Mouse (Mus musculus) stomach, postnatal 0 days (tissue): ENCODE data around the gene Sec14l1. TPM values are rescaled to one million over a fixed set of nuclear protein-coding genes. Genes with fewer than 3 reads are reported as not detected.

ENCODE experiments used
- ATAC-seq: fragments of 200-750 bp; cut with Nextera tagmentation; 2 replicates; pipeline ENCODE4 v1.8.0; 2017; ENCODE audit not compliant: low FRiP score, low TSS enrichment
- DNase-seq: peaks from one replicate; pipeline ENCODE4 v3.0.0-alpha.2; 2016; ENCODE audit warnings: low spot score
- H3K27ac ChIP-seq: fragments of 300-500 bp; sonication (generic); replicated peaks from 2 replicates; pipeline ENCODE4 v1.5.1; 2014; ENCODE audit warnings: mild to moderate bottlenecking, control low read depth
- H3K27me3 ChIP-seq: fragments of 300-500 bp; sonication (generic); 2 replicates; pipeline ENCODE4 v1.6.1; 2014; ENCODE audit warnings: low read length; ENCODE audit not compliant: control insufficient read depth, insufficient read depth
- H3K36me3 ChIP-seq: fragments of 300-500 bp; sonication (generic); 2 replicates; pipeline ENCODE4 v1.6.1; 2014; ENCODE audit warnings: low read length, mixed read lengths; ENCODE audit not compliant: control insufficient read depth, insufficient read depth
- H3K4me1 ChIP-seq: fragments of 300-500 bp; sonication (generic); replicated peaks from 2 replicates; pipeline ENCODE4 v1.6.1; 2014; ENCODE audit warnings: antibody characterized with exemption; ENCODE audit not compliant: control insufficient read depth, insufficient read depth
- H3K4me2 ChIP-seq: fragments of 300-500 bp; sonication (generic); replicated peaks from 2 replicates; pipeline ENCODE4 v1.6.1; 2014; ENCODE audit warnings: low read depth, mild to moderate bottlenecking, control low read depth, moderate library complexity
- H3K4me3 ChIP-seq: fragments of 300-500 bp; sonication (generic); 2 replicates; pipeline ENCODE4 v1.5.1; 2014; ENCODE audit warnings: low read depth, low read length, control low read depth
- H3K9ac ChIP-seq: fragments of 300-500 bp; sonication (generic); 2 replicates; pipeline ENCODE4 v1.6.1; 2014; ENCODE audit warnings: mild to moderate bottlenecking, low read length, control low read depth, mixed read lengths
- H3K9me3 ChIP-seq: fragments of 300-500 bp; sonication (generic); 2 replicates; pipeline ENCODE4 v1.6.1; 2016; ENCODE audit warnings: low read length; ENCODE audit not compliant: control insufficient read depth
- CTCF ChIP-seq: IDR thresholded peaks from 2 replicates; pipeline ENCODE4 v1.5.1; 2016; ENCODE audit warnings: antibody characterized with exemption, low read depth, mild to moderate bottlenecking, moderate library complexity
- EP300 ChIP-seq: optimal IDR thresholded peaks from 2 replicates; pipeline ENCODE3; 2016; ENCODE audit warnings: antibody characterized with exemption
- WGBS: fragments of 180-500 bp; shearing (Covaris S2); extraction: QIAGEN DNeasy Blood & Tissue Kit; methylation state at CpG from one replicate; pipeline ENCODE4 v1.1.7; 2014; 5-methylcytosine and 5-hydroxymethylcytosine counted together
- polyA plus RNA-seq: library from polyadenylated mRNA; unstranded; fragments of >200 nt; fragmentation: Nextera tagmentation; extraction: Ambion mirVana; gene quantifications from 2 replicates; pipeline ENCODE4 v1.2.1, GENCODE M21; 2015

Gene Sec14l1
- polyA plus RNA-seq, 1 experiment from 2014 or later, result 28.4 TPM

- no peak for TF ChIP-seq EP300
- no peak for TF ChIP-seq CTCF
- H3K4me1 ChIP-seq, result peaks cover 7% of the 10 kb centered on the region; the same call in 1 of the 2 replicates
- H3K27ac ChIP-seq, result no peak overlapping the region
- DNase-seq (no peak), ATAC-seq (no peak)
- H3K9ac ChIP-seq, result no peak overlapping the region
- no peaks in the 10 kb centered on the region for H3K27me3 ChIP-seq
- no peak overlapping the region for H3K4me2 ChIP-seq
- H3K36me3 ChIP-seq, result peaks cover 14% of the 10 kb centered on the region; the same call in 1 of the 2 replicates
- 84% methylated on average over 12 of the region's 12 CpGs for WGBS
- H3K9me3 ChIP-seq, result no peaks in the 10 kb centered on the region
- no peak overlapping the region for H3K4me3 ChIP-seq
Measured at GRCm38 (mm10) chr11:117078637-117079240, 36.2 kb upstream of the Sec14l1 start.

- 78% methylated on average over 17 of the region's 17 CpGs for WGBS
- ATAC-seq (no peak), DNase-seq (no peak)
- TF ChIP-seq EP300 (no peak), CTCF (no peak)
- H3K9ac ChIP-seq, result no peak overlapping the region
- H3K9me3 ChIP-seq, result no peaks in the 10 kb centered on the region
- H3K27ac ChIP-seq, result no peak overlapping the region
- H3K27me3 ChIP-seq, result no peaks in the 10 kb centered on the region
- no peak overlapping the region for H3K4me2 ChIP-seq
- H3K4me1 ChIP-seq, result peaks cover 7% of the 10 kb centered on the region; the same call in 1 of the 2 replicates
- H3K36me3 ChIP-seq, result peaks cover 14% of the 10 kb centered on the region; the same call in 1 of the 2 replicates
- no peak overlapping the region for H3K4me3 ChIP-seq
Measured at GRCm38 (mm10) chr11:117079651-117080190, 35.2 kb upstream of the Sec14l1 start.

DNA sequence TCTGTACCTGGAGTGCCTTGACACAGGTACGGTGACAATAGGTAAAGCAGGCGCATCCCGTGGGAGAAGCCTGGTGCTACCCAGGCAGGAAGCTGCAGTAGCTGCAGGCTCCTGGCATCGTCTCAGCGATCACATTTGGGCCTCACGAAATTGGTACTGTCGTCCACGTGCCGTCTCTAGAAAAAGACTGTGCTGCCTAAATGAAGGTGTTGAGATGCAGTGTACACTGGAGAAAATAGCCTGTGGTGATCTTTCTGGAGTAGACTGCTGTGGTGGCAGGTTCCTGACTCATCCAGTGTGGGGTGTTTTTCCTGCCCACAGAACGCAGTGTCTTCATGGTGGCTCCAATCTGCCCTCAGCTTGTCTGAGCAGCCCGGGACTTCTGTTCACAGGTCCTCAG lies 34.8 kb upstream of the Sec14l1 start:
- Histone ChIP-seq H3K9ac (no peak overlapping the region), H3K27me3 (no peaks in the 10 kb centered on the region), H3K4me2 (no peak overlapping the region), H3K4me1 (peaks cover 7% of the 10 kb centered on the region; the same call in 1 of the 2 replicates), H3K9me3 (no peaks in the 10 kb centered on the region), H3K27ac (no peak overlapping the region), H3K4me3 (no peak overlapping the region), H3K36me3 (peaks cover 14% of the 10 kb centered on the region; the same call in 1 of the 2 replicates)
- no peak for ATAC-seq
- TF ChIP-seq EP300, result no peak
- TF ChIP-seq CTCF, result no peak
- WGBS, result 90% methylated on average over 11 of the region's 11 CpGs
- DNase-seq, result no peak

DNA sequence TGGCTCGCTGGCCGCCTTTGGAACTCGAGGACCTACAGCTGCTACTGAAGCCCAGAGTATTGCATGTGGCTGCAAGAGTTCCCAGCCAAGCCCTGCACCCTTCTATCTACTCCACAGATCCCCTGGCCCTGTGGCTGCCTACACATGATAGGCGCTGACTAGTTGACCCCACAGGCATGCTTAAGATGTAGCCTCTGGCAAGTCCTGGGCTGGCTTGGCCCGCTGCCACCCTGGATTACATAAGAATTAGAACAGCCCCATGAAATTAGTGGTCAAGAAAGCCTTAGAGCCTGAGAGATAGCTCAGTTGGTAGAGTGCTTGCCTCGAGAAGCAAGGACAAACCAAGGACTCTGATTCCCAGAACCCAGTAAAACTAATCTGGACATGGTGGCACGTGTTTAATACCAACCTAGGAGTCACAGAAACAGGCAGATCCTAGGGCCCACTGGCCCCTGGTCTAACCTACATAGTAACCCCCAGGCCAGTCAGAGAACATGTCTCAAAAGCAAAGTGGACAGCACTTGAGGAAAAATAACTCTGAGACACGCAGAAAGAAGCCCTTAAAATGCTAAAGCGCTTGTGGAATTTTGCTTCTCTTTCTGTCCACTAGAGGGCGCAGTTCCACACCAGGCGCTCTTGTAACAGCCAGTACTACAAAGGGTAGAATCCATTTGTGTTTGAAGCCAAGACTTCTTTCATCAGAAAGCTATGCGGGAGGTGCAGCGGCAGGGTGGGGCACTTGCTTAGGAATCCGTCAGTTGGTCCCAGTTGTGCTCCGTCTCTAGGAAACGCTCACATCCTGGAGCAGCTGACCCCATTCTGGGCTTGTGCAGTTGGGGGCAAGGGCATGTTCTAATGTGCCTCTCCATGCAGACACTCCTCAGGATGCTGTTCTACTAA lies 33.6 kb upstream of the Sec14l1 start:
- DNase-seq, result peak; percentile 84

GRCm38 (mm10) chr11:117082353-117082934 lies 32.5 kb upstream of the Sec14l1 start:
- Histone ChIP-seq H3K27me3 (no peaks in the 10 kb centered on the region), H3K27ac (peak overlapping the region; percentile 77), H3K9ac (no peak overlapping the region), H3K4me2 (no peak overlapping the region), H3K4me1 (peaks cover 5% of the 10 kb centered on the region; the same call in 1 of the 2 replicates), H3K36me3 (peaks cover 14% of the 10 kb centered on the region; the same call in 1 of the 2 replicates), H3K9me3 (no peaks in the 10 kb centered on the region), H3K4me3 (no peak overlapping the region)
- no peak for ATAC-seq
- DNase-seq, result no peak
- WGBS, result 63% methylated on average over 11 of the region's 11 CpGs
- TF ChIP-seq EP300, result no peak
- no peak for TF ChIP-seq CTCF

More for the DNA sequence above, 33.6 kb upstream of the Sec14l1 start:
- H3K27me3 ChIP-seq, result no peaks in the 10 kb centered on the region
- TF ChIP-seq EP300 (peak; percentile 48), CTCF (peak; percentile 99)
- H3K4me2 ChIP-seq, result no peak overlapping the region
- no peaks in the 10 kb centered on the region for H3K9me3 ChIP-seq
- H3K9ac ChIP-seq, result peak overlapping the region; percentile 1; the same call in 1 of the 2 replicates
- peaks cover 14% of the 10 kb centered on the region; the same call in 1 of the 2 replicates for H3K36me3 ChIP-seq
- ATAC-seq, result peak; percentile 88
- peak overlapping the region; percentile 81 for H3K27ac ChIP-seq
- H3K4me1 ChIP-seq, result peaks cover 7% of the 10 kb centered on the region; the same call in 1 of the 2 replicates
- H3K4me3 ChIP-seq, result no peak overlapping the region
- 24% methylated on average over 16 of the region's 16 CpGs for WGBS
